Mouse (Mus musculus): Measurements from ENCODE around the gene Mrps18b. TPM values are rescaled to one million over a fixed set of nuclear protein-coding genes. Genes with fewer than 3 reads are reported as not detected.

Mrps18b gene
- total and polyA plus RNA-seq, 2 experiments from 2014 or later, result 34.5 to 65.5 TPM

- Histone ChIP-seq H3K9ac (peak overlapping the region; percentile 50), H3K9me3 (ENCODE audit: low read length) (no peaks in the 10 kb centered on the region), H3K4me3 (ENCODE audit: low read depth, low read length) (peak overlapping the region; percentile 70), H3K36me3 (ENCODE audit: insufficient read depth) (no peaks in the 10 kb centered on the region), H3K4me2 (ENCODE audit: low read depth) (peak overlapping the region; percentile 56), H3K4me1 (ENCODE audit: insufficient read depth) (peaks cover 24% of the 10 kb centered on the region), H3K27ac (ENCODE audit: low read depth, low read length) (peak overlapping the region; percentile 24), H3K27me3 (ENCODE audit: insufficient read depth, low read length) (no peaks in the 10 kb centered on the region)
- ATAC-seq (no peak), DNase-seq (no peak)
- TF ChIP-seq CTCF (IDR thresholded peaks at IDR 0.05; ENCODE audit: low read depth), result peak; percentile 18; the same call in 1 of the 2 replicates
- 29% methylated on average over 17 of the region's 17 CpGs for WGBS
These were observed 47.9 kb downstream of the Mrps18b start for GRCm38 (mm10) chr17:35868165-35868820.

DNA sequence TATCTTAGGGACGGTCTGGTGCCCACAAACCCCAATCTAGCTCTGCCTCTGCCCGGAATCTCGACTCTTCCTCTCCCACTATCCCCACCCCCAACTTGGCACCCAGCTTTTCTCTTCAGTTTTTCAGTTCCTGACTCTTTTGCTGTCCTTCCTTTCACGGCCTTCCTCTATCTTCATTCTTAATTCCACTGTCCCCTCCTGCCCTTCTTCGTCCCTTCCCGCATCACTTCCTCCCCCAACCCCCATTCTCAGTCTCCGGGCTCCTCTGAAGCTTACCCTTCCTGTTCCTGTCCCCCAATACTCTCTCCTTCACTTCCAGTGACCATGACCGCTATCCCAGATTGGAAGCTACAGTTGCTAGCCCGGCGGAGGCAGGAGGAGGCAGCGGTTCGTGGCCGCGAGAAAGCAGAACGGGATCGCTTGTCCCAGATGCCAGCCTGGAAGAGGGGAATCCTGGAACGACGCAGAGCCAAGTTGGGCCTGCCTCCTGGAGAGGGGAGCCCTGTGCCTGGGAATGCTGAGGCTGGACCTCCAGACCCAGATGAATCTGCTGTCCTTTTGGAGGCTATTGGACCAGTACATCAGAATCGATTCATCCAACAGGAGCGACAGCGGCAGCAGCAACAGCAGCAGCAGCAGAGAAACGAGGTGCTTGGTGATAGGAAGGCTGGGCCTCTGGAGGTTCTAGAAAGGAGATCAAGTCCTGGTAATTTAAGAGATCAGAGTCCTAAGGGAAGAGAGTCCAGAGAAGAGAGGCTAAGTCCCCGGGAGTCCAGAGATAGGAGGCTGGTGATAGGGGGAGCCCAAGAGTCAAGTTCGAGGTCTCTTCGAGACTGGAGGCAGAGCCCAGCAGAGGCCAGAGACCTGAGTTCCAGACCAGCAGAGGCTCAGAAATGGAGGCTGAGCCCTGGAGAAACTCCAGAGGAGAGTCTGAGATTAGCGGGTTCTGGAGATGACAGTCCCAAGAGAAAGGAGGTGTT, 49.0 kb downstream of the Mrps18b start:
- Histone ChIP-seq H3K27ac (ENCODE audit: low read depth, low read length) (peak overlapping the region; percentile 83), H3K4me1 (ENCODE audit: insufficient read depth) (peaks cover 24% of the 10 kb centered on the region), H3K4me2 (ENCODE audit: low read depth) (peak overlapping the region; percentile 56), H3K9me3 (ENCODE audit: low read length) (no peaks in the 10 kb centered on the region), H3K4me3 (ENCODE audit: low read depth, low read length) (peak overlapping the region; percentile 70), H3K9ac (peak overlapping the region; percentile 61), H3K27me3 (ENCODE audit: insufficient read depth, low read length) (no peaks in the 10 kb centered on the region), H3K36me3 (ENCODE audit: insufficient read depth) (no peaks in the 10 kb centered on the region)
- no peak for DNase-seq
- 0 out of 2 replicates have a peak, but pooled peaks have one; percentile 1 for TF ChIP-seq CTCF (IDR thresholded peaks at IDR 0.05; ENCODE audit: low read depth)
- ATAC-seq, result no peak
- WGBS, result 8% methylated on average over 26 of the region's 26 CpGs

GRCm38 (mm10) chr17:35866281-35866831, 49.8 kb downstream of the Mrps18b start:
- Histone ChIP-seq H3K4me1 (ENCODE audit: insufficient read depth) (peaks cover 27% of the 10 kb centered on the region), H3K27ac (ENCODE audit: low read depth, low read length) (peak overlapping the region; percentile 83), H3K4me2 (ENCODE audit: low read depth) (peak overlapping the region; percentile 56), H3K36me3 (ENCODE audit: insufficient read depth) (no peaks in the 10 kb centered on the region), H3K9me3 (ENCODE audit: low read length) (no peaks in the 10 kb centered on the region), H3K27me3 (ENCODE audit: insufficient read depth, low read length) (no peaks in the 10 kb centered on the region), H3K4me3 (ENCODE audit: low read depth, low read length) (peak overlapping the region; percentile 70), H3K9ac (peak overlapping the region; percentile 61)
- under 1% methylated on average over 37 of the region's 38 CpGs for WGBS
- no peak for TF ChIP-seq CTCF (IDR thresholded peaks at IDR 0.05; ENCODE audit: low read depth)
- no peak for DNase-seq
- peak; percentile 32 for ATAC-seq

DNA sequence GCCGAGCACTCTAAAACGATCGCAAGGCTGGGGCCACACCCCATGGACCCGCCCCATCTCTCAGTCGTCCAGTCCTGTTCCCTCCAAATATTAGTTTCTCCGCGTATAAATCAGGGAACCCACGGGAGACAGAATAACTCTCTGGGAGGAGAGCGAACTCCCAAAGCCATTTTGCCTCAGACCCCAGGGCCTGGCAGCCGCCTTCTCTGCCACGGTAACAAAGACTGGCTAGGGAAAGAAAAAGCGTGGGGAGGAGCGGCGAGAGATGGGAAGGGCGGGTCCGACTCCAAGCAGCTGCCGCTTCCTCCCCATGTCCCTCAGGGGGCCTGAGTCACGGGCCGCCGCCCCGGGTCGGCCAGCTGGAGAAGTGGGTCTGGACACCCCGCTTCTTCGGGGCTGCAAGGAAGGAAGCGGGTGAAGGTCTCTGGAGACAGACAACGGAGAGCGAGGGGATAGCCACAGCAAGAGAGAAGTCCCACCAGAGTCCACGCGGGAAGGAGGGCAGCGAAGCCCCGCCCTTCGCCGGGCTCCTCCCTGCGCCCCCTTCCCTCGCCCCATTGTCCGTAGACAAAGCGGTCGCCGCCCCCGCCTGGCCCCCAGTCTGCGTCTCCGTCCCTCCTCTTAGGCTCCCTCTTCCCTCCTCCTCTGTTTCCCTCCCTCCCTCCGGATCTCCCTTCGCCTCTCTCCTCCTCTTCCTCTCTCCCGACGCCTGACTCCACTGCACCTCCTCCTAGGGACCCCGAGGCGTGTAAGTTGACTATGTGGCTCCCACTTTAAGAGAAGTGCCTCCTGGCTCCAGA, 50.5 kb downstream of the Mrps18b start, which contains the start of gene Ppp1r18:
Gene Ppp1r18, plus strand, starts transcription at position 113 of the 800 bp plus-strand sequence.
- Histone ChIP-seq H3K27me3 (ENCODE audit: insufficient read depth, low read length) (no peaks in the 10 kb centered on the region), H3K4me1 (ENCODE audit: insufficient read depth) (peaks cover 29% of the 10 kb centered on the region), H3K36me3 (ENCODE audit: insufficient read depth) (no peaks in the 10 kb centered on the region), H3K4me2 (ENCODE audit: low read depth) (peak within 1 kb of the TSS; percentile 56), H3K4me3 (ENCODE audit: low read depth, low read length) (peak within 1 kb of the TSS; percentile 70), H3K9me3 (ENCODE audit: low read length) (no peaks in the 10 kb centered on the region), H3K9ac (peak within 1 kb of the TSS; percentile 61), H3K27ac (ENCODE audit: low read depth, low read length) (peak within 1 kb of the TSS; percentile 83)
- WGBS, result under 1% methylated on average over 43 of the region's 48 CpGs
- TF ChIP-seq CTCF (IDR thresholded peaks at IDR 0.05; ENCODE audit: low read depth), result no peak
- DNase-seq, result peak; percentile 80
- peak; percentile 36 for ATAC-seq

- 25% methylated on average over 10 of the region's 10 CpGs for WGBS
- Histone ChIP-seq H3K9me3 (ENCODE audit: low read length) (no peaks in the 10 kb centered on the region), H3K9ac (peak overlapping the region; percentile 61), H3K4me3 (ENCODE audit: low read depth, low read length) (peak overlapping the region; percentile 70), H3K36me3 (ENCODE audit: insufficient read depth) (no peaks in the 10 kb centered on the region), H3K4me1 (ENCODE audit: insufficient read depth) (peaks cover 23% of the 10 kb centered on the region), H3K4me2 (ENCODE audit: low read depth) (peak overlapping the region; percentile 56), H3K27ac (ENCODE audit: low read depth, low read length) (peak overlapping the region; percentile 83), H3K27me3 (ENCODE audit: insufficient read depth, low read length) (no peaks in the 10 kb centered on the region)
- TF ChIP-seq CTCF (IDR thresholded peaks at IDR 0.05; ENCODE audit: low read depth), result no peak
- DNase-seq (no peak), ATAC-seq (no peak)
These were observed 51.3 kb downstream of the Mrps18b start for GRCm38 (mm10) chr17:35864832-35865353.
